Mouse (Mus musculus): ENCODE measurements around the gene Sf3b3.
A peak's percentile ranks its signal among the peaks of the same experiment; 100 is the strongest.

The Sf3b3 gene

DNA sequence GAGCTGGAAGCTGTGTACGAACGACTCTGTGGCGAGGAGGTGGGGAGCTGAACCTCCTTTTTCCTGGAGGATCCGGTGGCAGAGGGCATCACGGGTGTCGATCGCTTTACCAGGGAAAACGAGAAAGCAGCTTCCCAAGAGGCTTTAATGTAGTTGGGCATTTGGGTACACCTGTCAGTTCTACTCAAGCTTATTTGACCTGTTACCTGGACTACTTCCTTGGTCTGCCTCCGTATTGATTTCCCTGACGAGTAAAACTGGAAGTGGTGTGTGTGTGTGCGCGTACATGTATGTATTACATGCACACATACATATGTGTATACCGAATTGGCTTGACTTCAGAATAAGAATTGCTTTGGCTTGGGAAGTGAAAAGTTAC lies 573 bp upstream of the Sf3b3 start:
- no peak for DNase-seq

GRCm38 (mm10) chr8:110845821-110846404 lies 674 bp downstream of the Sf3b3 start:
- DNase-seq: no peak

DNA sequence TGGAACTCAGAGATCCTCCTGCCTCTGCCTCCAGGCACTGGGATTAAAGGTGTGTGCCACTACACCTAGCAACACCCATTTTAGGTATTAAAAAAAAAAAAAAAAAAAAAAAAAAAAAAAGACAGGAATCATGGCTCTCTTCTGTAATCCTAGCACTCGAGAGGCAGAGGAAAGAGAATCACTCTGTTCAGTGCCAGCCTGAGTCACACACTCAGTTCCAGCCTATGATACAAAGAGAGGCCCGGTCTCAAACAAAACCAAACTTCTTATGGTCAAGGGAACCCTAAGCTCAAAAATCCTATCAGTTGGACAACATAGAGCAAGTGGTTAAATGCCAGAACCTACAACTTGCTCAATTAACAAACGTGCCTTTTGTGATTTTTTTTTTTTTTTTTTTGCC lies 1.6 kb downstream of the Sf3b3 start:
- DNase-seq: no peak

GRCm38 (mm10) chr8:110843207-110843606 lies 3.4 kb downstream of the Sf3b3 start:
- no peak for DNase-seq

DNA sequence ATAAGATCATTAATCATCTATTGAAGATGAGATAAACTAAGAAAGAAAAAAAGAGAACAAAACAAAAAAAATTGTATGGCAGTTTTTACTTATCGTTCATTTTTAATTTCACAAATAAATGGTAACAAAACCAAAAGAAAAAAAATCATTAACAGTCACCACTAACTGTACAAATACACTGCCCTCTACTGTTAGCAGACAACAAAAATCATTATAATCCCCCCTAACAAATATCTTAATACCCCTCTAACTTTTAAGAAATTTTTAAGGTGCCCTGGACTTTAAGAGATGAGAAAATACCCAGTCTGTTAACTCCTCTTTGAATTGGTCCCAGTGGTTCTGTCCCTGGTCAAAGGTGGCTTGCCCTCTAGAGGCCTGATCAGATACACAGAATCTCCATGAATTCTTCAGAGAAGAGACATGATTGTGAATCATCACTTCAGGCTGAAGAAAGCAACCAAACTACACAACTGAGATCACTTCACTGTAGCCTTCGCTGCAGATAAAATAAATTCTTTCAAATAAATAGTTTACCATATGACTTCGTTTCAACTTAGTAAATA lies 4.5 kb downstream of the Sf3b3 start:
- DNase-seq: no peak

DNA sequence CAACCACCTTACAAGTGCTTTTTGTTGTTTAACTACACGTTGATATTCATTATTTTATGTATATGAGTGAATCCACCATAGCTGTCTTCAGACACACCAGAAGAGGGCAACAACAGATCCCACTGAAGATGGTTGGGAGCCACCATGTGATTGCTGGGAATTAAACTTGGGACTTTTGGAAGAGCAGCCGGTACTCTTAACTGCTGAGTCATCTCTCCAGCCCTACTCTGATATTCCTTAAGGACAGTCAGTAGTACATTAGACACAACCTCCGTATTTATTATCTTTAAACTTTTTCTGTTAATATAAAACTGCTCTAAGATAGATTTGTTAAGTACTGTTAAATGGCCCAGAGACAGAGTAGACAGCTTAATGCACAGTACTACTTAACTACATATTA lies 14.6 kb downstream of the Sf3b3 start:
- no peak for DNase-seq

GRCm38 (mm10) chr8:110828511-110828910 lies 18.1 kb downstream of the Sf3b3 start:
- no peak for DNase-seq

DNA sequence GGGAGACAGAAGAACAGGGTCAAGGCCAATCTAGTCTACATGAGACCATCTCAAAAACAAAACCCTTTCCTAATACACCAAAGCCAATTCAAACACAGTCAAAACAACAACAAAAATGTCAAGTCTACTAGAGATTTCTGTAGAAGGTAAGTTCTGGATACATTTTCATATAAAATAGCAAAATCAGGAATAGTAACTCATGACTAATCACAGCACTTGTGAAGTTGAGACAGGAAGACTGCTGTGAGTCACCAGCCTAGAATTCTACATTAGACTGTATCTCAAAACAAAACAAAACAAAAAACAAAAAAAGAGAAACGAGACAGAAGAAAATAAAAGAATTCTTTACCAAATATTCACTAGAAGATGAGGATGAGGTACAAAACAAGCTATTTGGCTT lies 21.7 kb downstream of the Sf3b3 start:
- no peak for DNase-seq

DNA sequence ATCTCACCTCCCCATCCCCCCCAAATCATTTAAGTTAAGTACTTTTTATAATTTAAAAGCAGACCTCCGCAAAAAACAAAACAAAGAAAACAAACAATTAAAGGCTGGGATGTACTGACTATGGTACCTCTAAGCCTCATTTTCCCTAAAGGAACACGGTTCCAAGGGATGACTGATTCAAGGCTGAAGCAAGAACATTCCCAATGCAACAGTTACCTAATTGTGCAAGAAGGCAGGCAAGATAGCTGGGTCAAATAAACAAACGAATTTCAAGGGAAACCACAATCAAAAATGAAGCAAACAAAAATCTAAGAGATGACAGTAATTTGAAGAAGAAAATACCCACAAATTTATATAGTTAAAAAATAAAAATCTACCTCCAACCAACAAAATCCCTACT lies 24.6 kb downstream of the Sf3b3 start:
- no peak for DNase-seq

DNA sequence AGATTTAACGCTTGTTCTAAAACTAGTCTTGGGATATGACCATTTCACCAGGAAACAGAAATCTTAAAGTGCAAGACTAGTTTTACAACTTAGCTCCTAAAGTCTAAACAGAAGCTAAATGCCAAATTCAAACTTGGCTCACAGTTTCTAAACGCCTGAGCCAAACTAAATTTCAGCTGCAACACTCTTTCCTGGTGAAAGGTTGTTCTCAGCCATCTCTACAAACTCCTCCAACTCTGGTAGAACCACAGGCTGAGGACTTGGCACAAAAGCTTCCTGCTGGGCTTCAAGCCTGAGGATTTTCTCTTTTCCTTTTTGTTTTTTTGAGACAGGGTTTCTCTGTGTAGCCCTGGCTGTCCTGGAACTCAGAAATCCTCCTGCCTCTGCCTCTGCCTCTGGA lies 26.3 kb downstream of the Sf3b3 start:
- DNase-seq: no peak

DNA sequence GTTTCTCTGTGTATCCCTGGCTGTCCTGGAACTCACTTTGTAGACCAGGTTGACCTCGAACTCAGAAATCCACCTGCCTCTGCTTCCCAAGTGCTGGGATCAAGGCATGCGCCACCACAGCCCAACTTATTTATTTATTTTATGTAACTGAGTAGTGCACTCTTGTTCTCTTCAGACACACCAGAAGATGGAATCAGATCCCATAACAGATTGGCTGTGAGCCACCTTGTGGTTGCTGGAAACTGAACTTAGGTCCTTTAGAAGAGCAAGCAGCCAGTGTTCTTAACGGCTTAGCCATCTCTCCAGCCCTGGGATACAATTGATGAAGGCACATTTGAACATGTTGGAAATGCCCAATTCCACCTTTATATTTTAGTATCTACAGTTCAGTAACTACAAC lies 28.0 kb downstream of the Sf3b3 start:
- DNase-seq: no peak

- DNase-seq: no peak
Measured at GRCm38 (mm10) chr8:110816990-110817389, 29.6 kb downstream of the Sf3b3 start.

- DNase-seq: no peak
Measured at GRCm38 (mm10) chr8:110815308-110815707, 31.3 kb downstream of the Sf3b3 start.

DNA sequence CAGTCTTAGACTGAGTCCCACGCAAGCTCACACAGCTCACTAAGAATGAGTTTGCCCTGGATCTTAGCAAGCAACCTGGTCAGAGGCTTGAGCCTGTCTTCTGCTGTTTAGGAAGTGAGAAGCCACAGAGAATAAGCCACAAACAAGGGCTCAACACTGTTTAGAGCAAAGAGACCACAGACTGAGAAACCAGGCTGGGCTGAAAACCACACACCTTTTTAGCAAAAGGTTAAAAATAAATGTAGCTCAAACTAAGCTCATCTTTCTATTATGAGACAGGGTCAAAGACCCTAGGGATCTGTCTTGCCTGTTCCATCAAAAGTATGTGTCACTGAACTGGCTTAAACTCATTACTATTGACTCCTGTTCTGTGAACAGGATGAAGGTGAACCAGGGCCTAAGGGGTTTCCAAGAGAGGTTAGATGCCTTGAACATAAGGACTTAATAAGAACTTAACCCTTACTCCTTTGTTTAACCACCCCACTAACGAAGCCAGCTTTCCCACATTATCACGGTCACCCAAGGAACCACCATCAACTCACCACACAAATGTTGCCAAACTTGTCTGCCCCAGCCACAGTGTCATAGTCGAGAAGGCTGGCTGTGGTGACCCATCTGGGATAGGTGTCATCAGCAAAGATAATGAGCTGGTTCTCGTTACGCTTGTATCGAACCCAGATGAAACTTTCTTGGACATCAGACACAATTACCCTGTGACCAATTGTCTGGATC lies 33.3 kb downstream of the Sf3b3 start:
- DNase-seq: no peak

DNA sequence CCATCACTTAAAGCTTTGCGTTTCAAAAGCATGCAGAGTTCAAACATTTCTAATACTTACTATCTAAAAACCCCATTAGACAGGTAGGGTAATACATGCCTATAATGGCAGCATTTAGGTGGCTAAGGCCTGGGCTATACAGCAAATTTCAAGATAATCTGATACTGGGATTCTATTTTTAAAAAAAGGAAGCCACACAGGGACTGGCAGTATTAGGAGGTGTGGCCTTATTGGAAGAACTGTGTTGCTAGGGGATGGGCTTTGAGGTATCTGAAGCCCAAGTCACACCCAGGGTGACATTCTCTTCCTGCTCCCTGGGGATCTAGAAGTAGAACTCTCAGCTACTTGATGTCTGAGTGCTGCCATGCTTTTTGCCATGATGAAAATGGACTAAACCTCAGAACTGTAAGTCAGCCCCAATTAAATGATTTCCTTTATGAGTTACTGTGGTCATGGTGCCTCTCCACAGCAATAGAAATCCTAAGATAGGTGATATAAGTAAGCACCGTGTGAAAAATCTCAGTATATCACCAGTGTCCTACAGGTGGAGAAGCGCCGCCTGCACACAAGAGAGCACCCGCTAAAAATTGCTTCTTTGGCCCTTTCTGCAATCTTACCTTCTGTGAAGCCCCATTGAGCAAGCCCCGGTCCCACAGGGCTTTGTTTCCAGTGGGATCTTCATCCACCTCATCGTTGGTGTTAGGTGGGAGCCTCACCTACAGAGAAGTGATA lies 34.1 kb downstream of the Sf3b3 start:
- DNase-seq: no peak

- DNase-seq: no peak
Measured at GRCm38 (mm10) chr8:110811793-110812192, 34.8 kb downstream of the Sf3b3 start.

DNA sequence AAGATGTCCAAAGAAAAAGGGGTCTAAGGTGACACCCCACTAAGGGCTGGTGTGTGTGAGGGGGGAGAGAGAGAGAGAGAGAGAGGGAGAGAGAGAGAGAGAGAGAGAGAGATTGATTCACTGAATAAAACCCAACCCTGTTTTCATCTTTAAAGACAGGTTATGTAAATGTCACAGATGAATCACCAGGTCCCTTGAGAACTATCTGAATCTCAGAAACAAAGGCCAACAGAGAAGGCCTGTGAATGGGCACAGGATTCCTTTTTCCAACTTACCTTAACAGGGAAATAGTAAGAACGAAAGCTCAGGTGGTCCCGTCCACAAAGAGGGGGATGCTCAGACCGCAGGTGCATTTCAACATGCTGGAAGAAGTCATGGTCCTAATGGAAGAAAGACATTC lies 35.5 kb downstream of the Sf3b3 start:
- DNase-seq: no peak

- no peak for DNase-seq
Measured at GRCm38 (mm10) chr8:110810481-110811065, 36.0 kb downstream of the Sf3b3 start.

- DNase-seq: peak; percentile 35 to 60
Measured at GRCm38 (mm10) chr8:110809831-110810230, 36.8 kb downstream of the Sf3b3 start.

DNA sequence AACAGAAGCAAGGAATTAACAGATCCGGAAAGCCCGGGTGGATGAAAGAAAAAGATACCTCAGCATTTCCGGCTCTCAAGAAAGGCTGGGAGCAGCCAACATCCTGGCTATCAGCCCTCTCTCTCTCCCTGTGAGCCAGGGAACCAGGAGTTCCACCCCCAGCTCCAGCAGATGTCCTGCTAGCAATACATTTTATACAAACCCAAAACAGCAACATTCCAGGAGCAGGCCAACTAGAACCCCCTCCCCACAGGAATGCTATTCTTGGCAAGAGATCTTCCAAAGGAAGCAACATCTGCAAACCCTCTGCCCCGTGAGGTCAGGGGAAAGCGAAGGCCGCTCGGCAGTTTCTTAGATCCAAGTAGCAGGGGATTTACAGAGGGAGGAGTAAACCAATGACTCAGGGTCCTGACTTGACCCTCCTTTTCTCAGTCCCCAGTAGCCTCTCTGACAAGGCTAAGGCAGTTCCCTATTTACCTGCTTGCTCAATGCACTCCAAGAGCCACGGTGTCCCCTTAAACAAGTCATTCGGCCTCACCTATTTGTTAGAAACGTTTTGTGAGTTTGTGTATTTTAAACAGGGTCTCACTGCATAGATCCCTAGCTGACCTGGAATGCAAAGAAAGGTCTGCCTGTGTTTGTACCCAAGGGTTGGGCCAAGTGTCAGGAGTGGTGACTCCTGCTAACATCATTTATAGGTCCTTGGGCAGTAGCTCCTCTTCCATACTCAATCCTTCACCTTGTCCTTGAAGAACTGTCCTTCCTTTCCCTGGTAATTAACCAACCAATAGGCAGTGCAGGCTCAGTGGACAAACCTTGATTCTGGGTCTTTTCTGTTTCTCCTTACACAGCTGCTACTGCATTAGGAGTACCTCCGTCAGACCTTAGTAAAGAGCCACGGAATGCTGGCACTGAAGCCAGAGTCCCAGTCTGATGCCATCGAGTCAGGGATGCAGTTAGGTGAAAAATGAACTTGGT lies 37.8 kb downstream of the Sf3b3 start:
- peak; percentile 44 to 72 for DNase-seq

- DNase-seq: no peak
Measured at GRCm38 (mm10) chr8:110806146-110806545, 40.4 kb downstream of the Sf3b3 start.

GRCm38 (mm10) chr8:110805669-110806068 lies 40.9 kb downstream of the Sf3b3 start, which contains the start of gene Il34:
TSS of gene Il34 (minus strand) at chr8:110805924.
- DNase-seq: peak in 1 of 2 experiments; percentile 54
